Mouse (Mus musculus) stomach, postnatal 0 days (tissue): ENCODE results near the gene Klk10. TPM values are rescaled to one million over a fixed set of nuclear protein-coding genes. Genes with fewer than 3 reads are reported as not detected.

Experiments used
- ATAC-seq: fragments of 200-750 bp; cut with Nextera tagmentation; 2 replicates; pipeline ENCODE4 v1.8.0; 2017; ENCODE audit not compliant: low FRiP score, low TSS enrichment
- DNase-seq: peaks from one replicate; pipeline ENCODE4 v3.0.0-alpha.2; 2016; ENCODE audit warnings: low spot score
- H3K27ac ChIP-seq: fragments of 300-500 bp; sonication (generic); replicated peaks from 2 replicates; pipeline ENCODE4 v1.5.1; 2014; ENCODE audit warnings: mild to moderate bottlenecking, control low read depth
- H3K27me3 ChIP-seq: fragments of 300-500 bp; sonication (generic); 2 replicates; pipeline ENCODE4 v1.6.1; 2014; ENCODE audit warnings: low read length; ENCODE audit not compliant: control insufficient read depth, insufficient read depth
- H3K36me3 ChIP-seq: fragments of 300-500 bp; sonication (generic); 2 replicates; pipeline ENCODE4 v1.6.1; 2014; ENCODE audit warnings: low read length, mixed read lengths; ENCODE audit not compliant: control insufficient read depth, insufficient read depth
- H3K4me1 ChIP-seq: fragments of 300-500 bp; sonication (generic); replicated peaks from 2 replicates; pipeline ENCODE4 v1.6.1; 2014; ENCODE audit warnings: antibody characterized with exemption; ENCODE audit not compliant: control insufficient read depth, insufficient read depth
- H3K4me2 ChIP-seq: fragments of 300-500 bp; sonication (generic); replicated peaks from 2 replicates; pipeline ENCODE4 v1.6.1; 2014; ENCODE audit warnings: low read depth, mild to moderate bottlenecking, control low read depth, moderate library complexity
- H3K4me3 ChIP-seq: fragments of 300-500 bp; sonication (generic); 2 replicates; pipeline ENCODE4 v1.5.1; 2014; ENCODE audit warnings: low read depth, low read length, control low read depth
- H3K9ac ChIP-seq: fragments of 300-500 bp; sonication (generic); 2 replicates; pipeline ENCODE4 v1.6.1; 2014; ENCODE audit warnings: mild to moderate bottlenecking, low read length, control low read depth, mixed read lengths
- H3K9me3 ChIP-seq: fragments of 300-500 bp; sonication (generic); 2 replicates; pipeline ENCODE4 v1.6.1; 2016; ENCODE audit warnings: low read length; ENCODE audit not compliant: control insufficient read depth
- CTCF ChIP-seq: IDR thresholded peaks from 2 replicates; pipeline ENCODE4 v1.5.1; 2016; ENCODE audit warnings: antibody characterized with exemption, low read depth, mild to moderate bottlenecking, moderate library complexity
- EP300 ChIP-seq: optimal IDR thresholded peaks from 2 replicates; pipeline ENCODE3; 2016; ENCODE audit warnings: antibody characterized with exemption
- WGBS: fragments of 180-500 bp; shearing (Covaris S2); extraction: QIAGEN DNeasy Blood & Tissue Kit; methylation state at CpG from one replicate; pipeline ENCODE4 v1.1.7; 2014; 5-methylcytosine and 5-hydroxymethylcytosine counted together
- polyA plus RNA-seq: library from polyadenylated mRNA; unstranded; fragments of >200 nt; fragmentation: Nextera tagmentation; extraction: Ambion mirVana; gene quantifications from 2 replicates; pipeline ENCODE4 v1.2.1, GENCODE M21; 2015

Klk10 gene
- polyA plus RNA-seq, 1 experiment from 2014 or later = 313 TPM

DNA sequence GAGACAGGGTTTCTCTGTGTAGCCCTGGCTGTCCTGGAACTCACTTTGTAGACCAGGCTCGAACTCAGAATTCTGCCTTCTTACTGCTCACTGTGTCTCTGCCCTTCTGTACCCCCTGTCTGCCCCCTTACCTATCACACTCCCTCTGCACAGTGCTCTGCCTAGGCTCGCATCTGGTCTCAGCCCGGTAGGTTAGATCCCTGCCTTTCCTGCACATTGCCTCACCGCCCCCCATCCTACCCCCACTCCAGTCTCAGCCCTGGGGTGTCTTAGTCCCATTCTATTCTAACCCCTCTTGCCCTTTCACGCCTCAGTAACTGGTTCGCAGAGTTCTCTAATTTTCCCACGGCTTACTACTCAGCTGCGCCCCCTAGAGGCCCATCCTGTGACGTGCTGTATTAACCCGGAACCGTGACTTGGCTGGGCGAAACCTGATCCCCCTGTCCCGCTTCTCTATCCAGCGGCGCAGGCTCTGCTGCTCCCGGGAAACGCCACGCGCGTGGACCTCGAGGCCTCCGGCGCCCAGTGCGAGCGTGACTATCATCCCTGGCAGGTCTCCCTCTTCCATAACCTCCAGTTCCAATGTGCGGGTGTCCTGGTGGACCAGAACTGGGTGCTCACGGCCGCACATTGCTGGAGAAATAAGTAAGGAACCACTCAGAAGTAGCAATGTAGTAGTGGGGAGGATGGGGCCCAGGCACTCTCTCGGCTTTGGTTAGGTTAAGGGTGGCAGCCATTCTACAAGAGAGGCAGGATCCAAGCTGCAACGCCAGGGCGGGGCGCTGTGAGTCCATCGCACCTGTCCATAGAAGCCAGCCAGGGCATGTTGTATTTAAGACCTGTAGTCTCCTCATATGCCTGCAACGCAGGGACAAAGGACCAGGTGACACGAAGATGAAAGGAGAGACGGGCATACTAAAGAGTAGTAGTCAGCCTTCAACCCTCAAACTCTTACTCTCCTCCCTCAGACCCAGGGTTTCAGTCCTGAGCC, 1.7 kb downstream of the Klk10 start:
- peak overlapping the region; percentile 58; the same call in 1 of the 2 replicates for H3K9ac ChIP-seq
- 8% methylated on average over 36 of the region's 36 CpGs for WGBS

GRCm38 (mm10) chr7:43785286-43785685, 4.5 kb downstream of the Klk10 start:
- peak; percentile 41 for DNase-seq
- Histone ChIP-seq H3K4me3 (no peak overlapping the region), H3K4me2 (no peak overlapping the region), H3K36me3 (no peaks in the 10 kb centered on the region), H3K27me3 (no peaks in the 10 kb centered on the region; the same call in 1 of the 2 replicates), H3K4me1 (peaks cover 3% of the 10 kb centered on the region; the same call in 1 of the 2 replicates), H3K27ac (no peak overlapping the region), H3K9me3 (no peaks in the 10 kb centered on the region), H3K9ac (no peak overlapping the region)
- ATAC-seq = peak; percentile 42
- TF ChIP-seq EP300 (no peak), CTCF (peak; percentile 61)
- WGBS = 78% methylated on average over 1 of the region's 1 CpGs

More for the DNA sequence above, 1.7 kb downstream of the Klk10 start:
- ATAC-seq = peak; percentile 74
- Histone ChIP-seq H3K36me3 (no peaks in the 10 kb centered on the region), H3K4me2 (peak overlapping the region; percentile 59), H3K27ac (peak overlapping the region; percentile 45; the same call in 1 of the 2 replicates), H3K27me3 (no peaks in the 10 kb centered on the region; the same call in 1 of the 2 replicates), H3K4me1 (peaks cover 3% of the 10 kb centered on the region; the same call in 1 of the 2 replicates), H3K9me3 (no peaks in the 10 kb centered on the region), H3K4me3 (peak overlapping the region; percentile 34)
- TF ChIP-seq CTCF (peak; percentile 92), EP300 (no peak)
- peak; percentile 89 for DNase-seq

DNA sequence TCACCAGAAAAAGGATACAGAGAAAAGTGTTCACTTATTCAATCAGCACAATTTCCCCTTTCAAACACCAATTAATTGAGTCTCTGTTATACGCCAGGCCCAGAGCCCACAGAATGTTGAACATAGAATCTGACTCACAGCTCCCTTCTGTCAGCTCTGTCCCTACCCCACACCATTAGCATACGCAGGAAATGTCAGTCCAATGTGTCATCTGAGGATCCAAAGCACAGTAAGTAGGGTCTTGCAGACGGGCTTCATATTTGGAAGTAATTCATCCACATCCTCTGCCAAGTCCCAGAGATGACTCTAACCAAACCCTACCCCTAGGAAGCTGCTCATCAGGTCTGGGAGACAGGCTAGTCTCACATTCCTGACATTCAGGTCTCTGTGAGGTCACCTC, 7.3 kb downstream of the Klk10 start:
- no peak for TF ChIP-seq EP300
- TF ChIP-seq CTCF = no peak
- 56% methylated on average over 3 of the region's 3 CpGs for WGBS

GRCm38 (mm10) chr7:43789295-43789694, 8.5 kb downstream of the Klk10 start:
- ATAC-seq (no peak), DNase-seq (no peak)
- WGBS = 58% methylated on average over 2 of the region's 2 CpGs
- Histone ChIP-seq H3K27me3 (no peaks in the 10 kb centered on the region), H3K4me1 (no peaks in the 10 kb centered on the region), H3K27ac (no peak overlapping the region), H3K4me3 (no peak overlapping the region), H3K9me3 (no peaks in the 10 kb centered on the region), H3K4me2 (no peak overlapping the region), H3K9ac (no peak overlapping the region), H3K36me3 (no peaks in the 10 kb centered on the region)
- TF ChIP-seq EP300 = no peak
- TF ChIP-seq CTCF = peak; percentile 57

More for the DNA sequence above, 7.3 kb downstream of the Klk10 start:
- Histone ChIP-seq H3K36me3 (no peaks in the 10 kb centered on the region), H3K9me3 (no peaks in the 10 kb centered on the region), H3K4me2 (no peak overlapping the region), H3K9ac (no peak overlapping the region), H3K4me3 (no peak overlapping the region), H3K4me1 (no peaks in the 10 kb centered on the region), H3K27me3 (no peaks in the 10 kb centered on the region; the same call in 1 of the 2 replicates), H3K27ac (no peak overlapping the region)
- no peak for ATAC-seq
- no peak for DNase-seq

DNA sequence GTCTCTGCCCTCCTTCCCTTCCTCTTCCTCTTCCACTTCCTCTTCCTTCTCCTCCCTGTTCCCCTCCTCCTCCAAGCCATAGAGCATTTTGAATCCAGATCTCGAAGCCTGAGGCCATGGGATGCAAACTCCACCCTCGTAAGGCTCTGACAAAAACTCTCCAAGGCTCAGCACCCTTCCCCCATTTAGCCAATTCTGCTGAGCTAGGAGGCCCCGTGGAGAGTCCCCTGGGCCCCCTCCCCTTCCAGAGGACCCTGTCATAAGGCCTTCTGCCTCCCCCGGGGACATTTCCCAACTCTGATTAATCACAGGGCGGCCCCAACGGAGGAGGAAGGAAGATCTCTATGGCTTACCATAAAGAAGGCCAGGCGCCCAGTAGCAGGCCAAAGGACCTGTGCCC, 10.8 kb downstream of the Klk10 start, which contains the start of gene Klk9:
Gene Klk9, plus strand, starts transcription at position 301 of the 400 bp plus-strand sequence.
- Histone ChIP-seq H3K4me2 (no peak within 1 kb of the TSS), H3K36me3 (no peaks in the 10 kb centered on the region), H3K4me1 (peaks cover 2% of the 10 kb centered on the region; the same call in 1 of the 2 replicates), H3K27ac (peak within 1 kb of the TSS; percentile 56), H3K9ac (no peak within 1 kb of the TSS), H3K9me3 (no peaks in the 10 kb centered on the region), H3K27me3 (no peaks in the 10 kb centered on the region), H3K4me3 (no peak within 1 kb of the TSS)
- TF ChIP-seq CTCF = no peak
- no peak for TF ChIP-seq EP300
- 64% methylated on average over 7 of the region's 7 CpGs for WGBS
- DNase-seq (no peak), ATAC-seq (no peak)
